In genomic region chr11:107785288-107785687, GRCm38 (mm10) we compare ENCODE assay signal across 18 mouse cellular contexts. TPM values are rescaled to one million over a fixed set of nuclear protein-coding genes. Genes with fewer than 3 reads are reported as not detected.
DNase-seq lines count a peak whose midpoint lies in the region; ATAC-seq and TF ChIP-seq lines count a peak whose summit lies in the region.
"Had no signal": no experiment of that assay in that cellular context is flagged by ENCODE, and none has a peak within 500 bp of the region (broad histone marks: within the 10 kb centered on the region; RNA-seq: fewer than 3 reads in every experiment).

No protein-coding gene starts in this region.

- no peak; the same call in 1 of the 2 replicates for ATAC-seq in forebrain, embryonic 13.5 days
- peak; percentile 38; the same call in 1 of the 2 replicates for ATAC-seq in midbrain, embryonic 11.5 days (ENCODE audit: low FRiP score)
- no peak for ATAC-seq in midbrain, postnatal 0 days (ENCODE audit: low FRiP score)
- ATAC-seq in forebrain, embryonic 12.5 days (ENCODE audit: low FRiP score) = no peak

- no peak for TF ChIP-seq CTCF in midbrain, postnatal 0 days (IDR thresholded peaks at IDR 0.05)

- peak; percentile 34 for DNase-seq in forebrain, embryonic 10.5 days (ENCODE audit: extremely low spot score, low spot score)
- no peak for DNase-seq in midbrain, embryonic 11.5 days (ENCODE audit: low spot score, missing footprints)
- no peak for DNase-seq in midbrain, postnatal 0 days (ENCODE audit: low spot score)
- DNase-seq in retina, postnatal 1 day = peak; percentile 53
- no peak for DNase-seq in gastrocnemius, postnatal 36 days
- DNase-seq in right cerebral cortex, adult 18-20 months = no peak
- DNase-seq: cerebellum, adult 11 months; gastrocnemius, postnatal 14 days; liver; thymus, postnatal 4 days had no signal

- peaks cover 1% of the 10 kb centered on the region; the same call in 1 of the 2 replicates for H3K4me1 ChIP-seq in forebrain, embryonic 10.5 days
- H3K4me1 ChIP-seq in forebrain, embryonic 13.5 days = 0 out of 2 replicates have a peak, but pooled peaks cover 9% of the 10 kb centered on the region
- H3K4me1 ChIP-seq in midbrain, embryonic 11.5 days (ENCODE audit: control insufficient read depth, insufficient read depth, low read length) = no peaks in the 10 kb centered on the region
- no peaks in the 10 kb centered on the region for H3K4me1 ChIP-seq in midbrain, postnatal 0 days (ENCODE audit: insufficient read depth, low read length)
- H3K4me1 ChIP-seq in forebrain, embryonic 12.5 days = no peaks in the 10 kb centered on the region; the same call in 1 of the 2 replicates
- H3K4me1 ChIP-seq: kidney, embryonic 15.5 days; lung, embryonic 15.5 days had no signal

- H3K4me3 ChIP-seq in forebrain, embryonic 10.5 days = no peak overlapping the region
- no peak overlapping the region for H3K4me3 ChIP-seq in forebrain, embryonic 13.5 days
- H3K4me3 ChIP-seq in midbrain, embryonic 11.5 days (ENCODE audit: low read depth, low read length) = no peak overlapping the region
- H3K4me3 ChIP-seq in midbrain, postnatal 0 days (ENCODE audit: low read depth, low read length) = no peak overlapping the region
- no peak overlapping the region for H3K4me3 ChIP-seq in forebrain, embryonic 12.5 days (replicated peaks)
- H3K4me3 ChIP-seq: kidney, embryonic 15.5 days; lung, embryonic 15.5 days; midbrain, embryonic 13.5 days; neural tube, embryonic 13.5 days had no signal

- H3K36me3 ChIP-seq in forebrain, embryonic 10.5 days (replicated peaks) = peaks cover 30% of the 10 kb centered on the region
- H3K36me3 ChIP-seq in forebrain, embryonic 13.5 days (ENCODE audit: poor library complexity, severe bottlenecking) = peaks cover 35% of the 10 kb centered on the region
- H3K36me3 ChIP-seq in midbrain, embryonic 11.5 days (ENCODE audit: control insufficient read depth, insufficient read depth, low read length) = no peaks in the 10 kb centered on the region; the same call in 1 of the 2 replicates
- peaks cover 14% of the 10 kb centered on the region for H3K36me3 ChIP-seq in midbrain, postnatal 0 days (ENCODE audit: insufficient read depth, low read length)
- H3K36me3 ChIP-seq in forebrain, embryonic 12.5 days (replicated peaks) = peaks cover 27% of the 10 kb centered on the region
- H3K36me3 ChIP-seq: G1E; kidney, embryonic 15.5 days; lung, embryonic 15.5 days had no signal

- 81% methylated on average over 1 of the region's 1 CpGs for WGBS in forebrain, embryonic 10.5 days
- 76% methylated on average over 1 of the region's 1 CpGs for WGBS in forebrain, embryonic 13.5 days
- WGBS in midbrain, embryonic 11.5 days = 67% methylated on average over 1 of the region's 1 CpGs
- 74% methylated on average over 1 of the region's 1 CpGs for WGBS in midbrain, postnatal 0 days
- 72% methylated on average over 1 of the region's 1 CpGs for WGBS in forebrain, embryonic 12.5 days

- no peaks in the 10 kb centered on the region for H3K9me3 ChIP-seq in forebrain, embryonic 10.5 days
- H3K9me3 ChIP-seq in forebrain, embryonic 13.5 days (replicated peaks) = no peaks in the 10 kb centered on the region
- H3K9me3 ChIP-seq in midbrain, embryonic 11.5 days (ENCODE audit: control insufficient read depth, low read length) = no peaks in the 10 kb centered on the region
- H3K9me3 ChIP-seq in midbrain, postnatal 0 days (ENCODE audit: low read length) = no peaks in the 10 kb centered on the region
- H3K9me3 ChIP-seq in forebrain, embryonic 12.5 days = no peaks in the 10 kb centered on the region
- H3K9me3 ChIP-seq: kidney, embryonic 15.5 days; lung, embryonic 15.5 days; midbrain, embryonic 13.5 days; neural tube, embryonic 13.5 days had no signal

- H3K27me3 ChIP-seq in forebrain, embryonic 10.5 days (ENCODE audit: poor library complexity, severe bottlenecking) = no peaks in the 10 kb centered on the region
- no peaks in the 10 kb centered on the region for H3K27me3 ChIP-seq in forebrain, embryonic 13.5 days
- no peaks in the 10 kb centered on the region for H3K27me3 ChIP-seq in midbrain, embryonic 11.5 days (ENCODE audit: control insufficient read depth, insufficient read depth, low read length)
- H3K27me3 ChIP-seq in midbrain, postnatal 0 days (ENCODE audit: insufficient read depth, low read length) = no peaks in the 10 kb centered on the region
- no peaks in the 10 kb centered on the region for H3K27me3 ChIP-seq in forebrain, embryonic 12.5 days
- H3K27me3 ChIP-seq: kidney, embryonic 15.5 days; lung, embryonic 15.5 days; midbrain, embryonic 13.5 days; neural tube, embryonic 13.5 days had no signal

- no peak overlapping the region for H3K4me2 ChIP-seq in forebrain, embryonic 13.5 days
- H3K4me2 ChIP-seq in midbrain, embryonic 11.5 days = no peak overlapping the region
- no peak overlapping the region for H3K4me2 ChIP-seq in midbrain, postnatal 0 days (ENCODE audit: low read depth, low read length, poor library complexity, severe bottlenecking)
- no peak overlapping the region for H3K4me2 ChIP-seq in forebrain, embryonic 12.5 days
- H3K4me2 ChIP-seq: heart, embryonic 11.5 days; kidney, embryonic 15.5 days; lung, embryonic 15.5 days; midbrain, embryonic 13.5 days; neural tube, embryonic 13.5 days had no signal

- intact Hi-C loops in gastrocnemius, postnatal 36 days (cut with DNase I) = no loop called here

- H3K9ac ChIP-seq in forebrain, embryonic 13.5 days = no peak overlapping the region
- H3K9ac ChIP-seq in midbrain, embryonic 11.5 days (ENCODE audit: low read length) = no peak overlapping the region
- no peak overlapping the region for H3K9ac ChIP-seq in midbrain, postnatal 0 days (replicated peaks; ENCODE audit: low read length, poor library complexity, severe bottlenecking)
- no peak overlapping the region for H3K9ac ChIP-seq in forebrain, embryonic 12.5 days
- H3K9ac ChIP-seq: kidney, embryonic 15.5 days; lung, embryonic 15.5 days; midbrain, embryonic 13.5 days; neural tube, embryonic 13.5 days had no signal

- no peak overlapping the region for H3K27ac ChIP-seq in forebrain, embryonic 10.5 days
- H3K27ac ChIP-seq in forebrain, embryonic 13.5 days = no peak overlapping the region
- H3K27ac ChIP-seq in midbrain, embryonic 11.5 days (ENCODE audit: low read depth, low read length) = no peak overlapping the region
- no peak overlapping the region for H3K27ac ChIP-seq in midbrain, postnatal 0 days (ENCODE audit: low read depth, low read length)
- H3K27ac ChIP-seq in forebrain, embryonic 12.5 days = peak overlapping the region; percentile 47; the same call in 1 of the 2 replicates
- H3K27ac ChIP-seq: kidney, embryonic 15.5 days; lung, embryonic 15.5 days had no signal

RNA-seq across cellular contexts. Expression of gene Cacng4, which starts 9.1 kb away (rescaled TPM):
- 6.3 and 7.0 TPM in 2 replicates for polyA plus RNA-seq in forebrain, embryonic 10.5 days (2016; fragmentation: Nextera tagmentation; extraction: Ambion mirVana)
- polyA plus RNA-seq in forebrain, embryonic 13.5 days (2015; fragmentation: Nextera tagmentation; extraction: Ambion mirVana) = 23.1 and 27.6 TPM in 2 replicates
- polyA plus RNA-seq in midbrain, embryonic 11.5 days (2014; fragmentation: Nextera tagmentation; extraction: Ambion mirVana) = 23.0 and 25.6 TPM in 2 replicates
- total RNA-seq in midbrain, postnatal 0 days (2014; rRNA removed) = 112 TPM in 2 replicates
- polyA plus RNA-seq in midbrain, postnatal 0 days (2015; fragmentation: Nextera tagmentation; extraction: Ambion mirVana) = 58.4 and 61.7 TPM in 2 replicates
- polyA plus RNA-seq in forebrain, embryonic 12.5 days (2016; fragmentation: Nextera tagmentation; extraction: Ambion mirVana) = 21.0 and 22.8 TPM in 2 replicates
- total RNA-seq in gastrocnemius, postnatal 36 days (2021) = under 1 TPM in 1 of 2 experiments, not detected in 1; 0.08 TPM
- polyA plus RNA-seq: G1E had no signal

Comparison
In these comparisons a context has a peak if more than half of its experiments do, and no peak if none do; other contexts are left out.
1. DNase-seq: peak in forebrain, embryonic 10.5 days (single experiment) and retina, postnatal 1 day (single experiment); none in midbrain, embryonic 11.5 days (single experiment), midbrain, postnatal 0 days (single experiment), gastrocnemius, postnatal 36 days (0 of 2) and right cerebral cortex, adult 18-20 months (single experiment).